In the genomic region with DNA sequence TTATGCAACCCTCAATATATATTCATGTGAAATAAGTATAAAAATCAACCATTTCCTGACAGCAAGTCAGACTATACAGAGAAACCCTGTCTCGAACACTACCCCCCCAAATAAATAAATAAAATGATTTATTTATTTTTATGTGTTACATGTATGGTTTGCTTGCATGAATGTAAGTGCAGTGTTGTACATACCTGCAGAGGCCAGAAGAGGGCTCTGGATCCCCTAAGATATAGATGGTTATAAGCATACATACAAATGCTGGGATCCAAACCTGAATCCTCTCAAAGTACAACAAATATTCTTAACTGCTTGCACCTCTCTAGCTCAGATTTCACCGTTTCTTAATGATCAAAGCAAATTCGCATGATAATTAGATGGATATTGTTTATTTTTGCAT, we compare ENCODE assay signal across 8 mouse cellular contexts. TPM values are rescaled to one million over a fixed set of nuclear protein-coding genes. Genes with fewer than 3 reads are reported as not detected.
A peak's percentile ranks its signal among the peaks of the same experiment; 100 is the strongest.
DNase-seq lines count a peak whose midpoint lies in the region; ATAC-seq and TF ChIP-seq lines count a peak whose summit lies in the region.

No protein-coding gene starts in this region.

- no peak overlapping the region for H3K27ac ChIP-seq in heart, adult 2 months
- no peak overlapping the region for H3K27ac ChIP-seq in heart, embryonic 11.5 days (ENCODE audit: low read depth, low read length)

- intact Hi-C loops in heart, adult 2 months (cut with DNase I) = loop anchor here (1.0 kb wide), 1 partner anchor 67 kb away; no protein-coding TSS in a partner anchor

- no peak for ATAC-seq in heart, embryonic 11.5 days (replicated peaks; ENCODE audit: insufficient number of reproducible peaks, low FRiP score, low TSS enrichment)

- no peaks in the 10 kb centered on the region for H3K27me3 ChIP-seq in heart, adult 2 months (ENCODE audit: control insufficient read depth, insufficient read depth, low read length)
- H3K27me3 ChIP-seq in heart, embryonic 11.5 days (ENCODE audit: control insufficient read depth, insufficient read depth, low read length) = no peaks in the 10 kb centered on the region

- no peaks in the 10 kb centered on the region for H3K4me1 ChIP-seq in heart, adult 2 months (ENCODE audit: control insufficient read depth, insufficient read depth, low read length)
- H3K4me1 ChIP-seq in heart, embryonic 11.5 days (ENCODE audit: control insufficient read depth, insufficient read depth, low read length) = no peaks in the 10 kb centered on the region

- no peak for TF ChIP-seq EP300 in heart, adult 2 months (IDR thresholded peaks at IDR 0.05; ENCODE audit: insufficient read depth, low read depth, low read length)

- H3K4me3 ChIP-seq in heart, adult 2 months = no peak overlapping the region
- H3K4me3 ChIP-seq in heart, embryonic 11.5 days (ENCODE audit: low read depth, low read length) = no peak overlapping the region

- DNase-seq in heart, adult 2 months = no peak
- DNase-seq in right cerebral cortex, adult 18-20 months = peak; percentile 34
- no peak for DNase-seq in right cerebral cortex, postnatal 36 days (ENCODE audit: low spot score in 2 of 2)
- peak; percentile 68 to 71 for DNase-seq in cerebellum, postnatal 10 days
- DNase-seq in layer of hippocampus, adult 9-11 months = peak; percentile 28
- DNase-seq in thymus, postnatal 14 days = peak; percentile 26
- DNase-seq in gastrocnemius, postnatal 4 days (ENCODE audit: low spot score in 2 of 2) = no peak

- no peaks in the 10 kb centered on the region for H3K9me3 ChIP-seq in heart, embryonic 11.5 days (replicated peaks; ENCODE audit: control insufficient read depth, low read length)

- no peaks in the 10 kb centered on the region for H3K79me2 ChIP-seq in heart, adult 2 months (replicated peaks; ENCODE audit: control insufficient read depth, insufficient read depth, low read length)

- H3K4me2 ChIP-seq in heart, embryonic 11.5 days = no peak overlapping the region

- WGBS in heart, adult 2 months = 68% methylated on average over 3 of the region's 3 CpGs
- WGBS in heart, embryonic 11.5 days (ENCODE audit: insufficient replicate concordance) = 58% methylated on average over 3 of the region's 3 CpGs

- H3K36me3 ChIP-seq in heart, adult 2 months (ENCODE audit: control insufficient read depth, insufficient read depth, low read length) = peaks cover 5% of the 10 kb centered on the region
- H3K36me3 ChIP-seq in heart, embryonic 11.5 days (ENCODE audit: control insufficient read depth, insufficient read depth, low read length) = peaks cover 3% of the 10 kb centered on the region; the same call in 1 of the 2 replicates

- no peak overlapping the region for H3K9ac ChIP-seq in heart, adult 2 months (ENCODE audit: low read depth, low read length)
- H3K9ac ChIP-seq in heart, embryonic 11.5 days (ENCODE audit: low read depth, low read length) = no peak overlapping the region

- TF ChIP-seq CTCF in heart, adult 2 months (IDR thresholded peaks at IDR 0.05) = peak; percentile 82

- TF ChIP-seq POLR2A in heart, adult 2 months (IDR thresholded peaks at IDR 0.05; ENCODE audit: insufficient read depth, low read depth, low read length) = no peak

RNA-seq across cellular contexts. Expression of a gene that starts 51.5 kb away (rescaled TPM):
- 10 to 100 TPM; 61.9 to 77.8 TPM for total RNA-seq in heart, adult 2 months (2021)
- 70.8 and 71.6 TPM in 2 replicates for polyA plus RNA-seq in heart, adult 2 months (2012; rRNA removed)
- polyA plus RNA-seq in heart, embryonic 11.5 days (2014; fragmentation: Nextera tagmentation; extraction: Ambion mirVana) = 4.4 and 5.3 TPM in 2 replicates
- 1 to 10 TPM; 1.8 to 2.6 TPM for total RNA-seq in gastrocnemius, postnatal 4 days (2021)

RNA-seq across cellular contexts. Expression of a gene that starts 55.0 kb away (rescaled TPM):
- total RNA-seq in heart, adult 2 months (2021) = 10 to 100 TPM in 1 of 2 experiments, 1 to 10 TPM in 1; 8.7 to 13.5 TPM
- polyA plus RNA-seq in heart, adult 2 months (2012; rRNA removed) = 7.2 and 8.6 TPM in 2 replicates
- polyA plus RNA-seq in heart, embryonic 11.5 days (2014; fragmentation: Nextera tagmentation; extraction: Ambion mirVana) = 9.6 and 9.7 TPM in 2 replicates
- 10 to 100 TPM; 13.7 to 14.2 TPM for total RNA-seq in gastrocnemius, postnatal 4 days (2021)

RNA-seq across cellular contexts. Expression of a gene that starts 58.6 kb away (rescaled TPM):
- 10 to 100 TPM; 42.2 to 43.6 TPM for total RNA-seq in heart, adult 2 months (2021)
- polyA plus RNA-seq in heart, adult 2 months (2012; rRNA removed) = 16.3 and 27.8 TPM in 2 replicates
- 51.5 and 66.1 TPM in 2 replicates for polyA plus RNA-seq in heart, embryonic 11.5 days (2014; fragmentation: Nextera tagmentation; extraction: Ambion mirVana)
- 10 to 100 TPM; 64.8 to 69.7 TPM for total RNA-seq in gastrocnemius, postnatal 4 days (2021)

Comparison
In these comparisons a context has a peak if more than half of its experiments do, and no peak if none do; other contexts are left out.
1. DNase-seq: peak in right cerebral cortex, adult 18-20 months (single experiment), cerebellum, postnatal 10 days (2 of 2), layer of hippocampus, adult 9-11 months (single experiment) and thymus, postnatal 14 days (single experiment); none in heart, adult 2 months (0 of 2), right cerebral cortex, postnatal 36 days (0 of 2) and gastrocnemius, postnatal 4 days (0 of 2).
2. RNA of a gene that starts 51.5 kb away (total RNA-seq): 61.9 to 77.8 TPM in heart, adult 2 months; 1.8 to 2.6 TPM in gastrocnemius, postnatal 4 days; every median in the first group is over 10 times any median in the second.